Comparison of ENCODE assay signal across 8 mouse cellular contexts in genomic region chr4:32833494-32834282, GRCm38 (mm10). TPM values are rescaled to one million over a fixed set of nuclear protein-coding genes. Genes with fewer than 3 reads are reported as not detected.
DNase-seq lines count a peak whose midpoint lies in the region; ATAC-seq and TF ChIP-seq lines count a peak whose summit lies in the region.

No protein-coding gene starts in this region.

- no peaks in the 10 kb centered on the region for H3K36me3 ChIP-seq in heart, adult 2 months (ENCODE audit: control insufficient read depth, insufficient read depth, low read length)
- H3K36me3 ChIP-seq in hindbrain, embryonic 10.5 days, result peaks cover 13% of the 10 kb centered on the region
- 0 out of 2 replicates have a peak, but pooled peaks cover 10% of the 10 kb centered on the region for H3K36me3 ChIP-seq in midbrain, embryonic 12.5 days

- peak overlapping the region; percentile 45 for H3K4me2 ChIP-seq in midbrain, embryonic 12.5 days (replicated peaks)

- intact Hi-C loops in heart, adult 2 months (cut with DNase I), result no loop called here
- intact Hi-C loops in left cerebral cortex, postnatal 4 days (cut with DNase I), result no loop called here

- no peak for TF ChIP-seq POLR2A in heart, adult 2 months (IDR thresholded peaks at IDR 0.05; ENCODE audit: insufficient read depth, low read depth, low read length)

- H3K4me1 ChIP-seq in heart, adult 2 months (ENCODE audit: control insufficient read depth, insufficient read depth, low read length), result no peaks in the 10 kb centered on the region
- peaks cover 19% of the 10 kb centered on the region for H3K4me1 ChIP-seq in hindbrain, embryonic 10.5 days (replicated peaks)
- peaks cover 14% of the 10 kb centered on the region for H3K4me1 ChIP-seq in midbrain, embryonic 12.5 days

- peak overlapping the region; percentile 7; the same call in 1 of the 2 replicates for H3K4me3 ChIP-seq in heart, adult 2 months
- H3K4me3 ChIP-seq in hindbrain, embryonic 10.5 days, result peak overlapping the region; percentile 41
- peak overlapping the region; percentile 28 for H3K4me3 ChIP-seq in midbrain, embryonic 12.5 days

- H3K79me2 ChIP-seq in heart, adult 2 months (replicated peaks; ENCODE audit: control insufficient read depth, insufficient read depth, low read length), result no peaks in the 10 kb centered on the region

- peak overlapping the region; percentile 52 for H3K9ac ChIP-seq in heart, adult 2 months (ENCODE audit: low read depth, low read length)
- no peak overlapping the region for H3K9ac ChIP-seq in midbrain, embryonic 12.5 days (replicated peaks)

- TF ChIP-seq CTCF in heart, adult 2 months (IDR thresholded peaks at IDR 0.05), result no peak

- TF ChIP-seq EP300 in heart, adult 2 months (IDR thresholded peaks at IDR 0.05; ENCODE audit: insufficient read depth, low read depth, low read length), result no peak

- WGBS in heart, adult 2 months, result 42% methylated on average over 17 of the region's 17 CpGs
- WGBS in hindbrain, embryonic 10.5 days, result 52% methylated on average over 17 of the region's 17 CpGs
- WGBS in midbrain, embryonic 12.5 days, result 46% methylated on average over 17 of the region's 17 CpGs

- no peak overlapping the region for H3K27ac ChIP-seq in heart, adult 2 months
- H3K27ac ChIP-seq in hindbrain, embryonic 10.5 days, result no peak overlapping the region
- no peak overlapping the region for H3K27ac ChIP-seq in midbrain, embryonic 12.5 days (replicated peaks)

- H3K27me3 ChIP-seq in heart, adult 2 months (ENCODE audit: control insufficient read depth, insufficient read depth, low read length), result no peaks in the 10 kb centered on the region
- H3K27me3 ChIP-seq in hindbrain, embryonic 10.5 days (ENCODE audit: insufficient read depth, poor library complexity, severe bottlenecking), result no peaks in the 10 kb centered on the region
- H3K27me3 ChIP-seq in midbrain, embryonic 12.5 days, result no peaks in the 10 kb centered on the region

- DNase-seq in heart, adult 2 months, result no peak
- DNase-seq in heart, postnatal 4 days, result no peak
- DNase-seq in cerebellum, adult 9-11 months, result peak; percentile 49
- no peak for DNase-seq in hindbrain, embryonic 10.5 days (ENCODE audit: low spot score)
- no peak for DNase-seq in frontal cortex, postnatal 25 days (ENCODE audit: low spot score in 2 of 2)
- DNase-seq in left cerebral cortex, postnatal 4 days, result no peak
- no peak for DNase-seq in adrenal gland, adult (ENCODE audit: inconsistent age in 2 of 2, low spot score in 1 of 2)

- ATAC-seq in midbrain, embryonic 12.5 days (ENCODE audit: low FRiP score, low read depth), result peak; percentile 38; the same call in 1 of the 2 replicates

- H3K9me3 ChIP-seq in hindbrain, embryonic 10.5 days, result no peaks in the 10 kb centered on the region
- H3K9me3 ChIP-seq in midbrain, embryonic 12.5 days, result no peaks in the 10 kb centered on the region

RNA-seq across cellular contexts. Expression of gene Lyrm2, which starts 33.6 kb away (rescaled TPM):
- 10 to 100 TPM; 34.4 TPM for total RNA-seq in heart, adult 2 months (2021)
- polyA plus RNA-seq in heart, adult 2 months (2012; rRNA removed), result 16.1 and 22.2 TPM in 2 replicates
- total RNA-seq in heart, postnatal 4 days (2021), result 10 to 100 TPM; 46.4 to 51.0 TPM
- 115 and 142 TPM in 2 replicates for polyA plus RNA-seq in hindbrain, embryonic 10.5 days (2016; fragmentation: Nextera tagmentation; extraction: Ambion mirVana)
- 175 and 192 TPM in 2 replicates for polyA plus RNA-seq in midbrain, embryonic 12.5 days (2016; fragmentation: Nextera tagmentation; extraction: Ambion mirVana)
- 10 to 100 TPM; 40.7 to 44.0 TPM for total RNA-seq in left cerebral cortex, postnatal 4 days (2021)
